22 mouse cellular contexts compared by ENCODE assay signal in genomic region chr11:86923654-86924053, GRCm38 (mm10).
A peak's percentile ranks its signal among the peaks of the same experiment; 100 is the strongest.
DNase-seq lines count a peak whose midpoint lies in the region; ATAC-seq and TF ChIP-seq lines count a peak whose summit lies in the region.
"Had no signal": no experiment of that assay in that cellular context is flagged by ENCODE, and none has a peak within 500 bp of the region (broad histone marks: within the 10 kb centered on the region; RNA-seq: fewer than 3 reads in every experiment).

No protein-coding gene starts in this region.

- peak; percentile 35 for DNase-seq in kidney, adult 9 months
- DNase-seq in kidney, postnatal 10 days: no peak
- DNase-seq in liver: no peak
- DNase-seq: adrenal gland, adult 2 months; adrenal gland, postnatal 14 days; cerebellum, adult 11 months; cerebellum, adult 2 months; cerebellum, adult 9-11 months; cerebellum, postnatal 25 days; forebrain, postnatal 0 days; gastrocnemius, postnatal 14 days; heart, adult 11 months had no signal

- no peak overlapping the region for H3K9ac ChIP-seq in intestine, embryonic 16.5 days (ENCODE audit: low read depth, low read length)
- H3K9ac ChIP-seq in hindbrain, embryonic 16.5 days (ENCODE audit: low read depth, low read length): no peak overlapping the region
- H3K9ac ChIP-seq: embryonic facial prominence, embryonic 12.5 days; embryonic facial prominence, embryonic 15.5 days; forebrain, postnatal 0 days; hindbrain, embryonic 12.5 days; hindbrain, embryonic 15.5 days had no signal

- H3K9me3 ChIP-seq in intestine, embryonic 16.5 days (ENCODE audit: control insufficient read depth, low read length): no peaks in the 10 kb centered on the region
- H3K9me3 ChIP-seq in hindbrain, embryonic 16.5 days (ENCODE audit: control insufficient read depth, low read length): no peaks in the 10 kb centered on the region
- H3K9me3 ChIP-seq: embryonic facial prominence, embryonic 12.5 days; embryonic facial prominence, embryonic 15.5 days; hindbrain, embryonic 12.5 days; hindbrain, embryonic 15.5 days had no signal

- H3K27me3 ChIP-seq in intestine, embryonic 16.5 days (replicated peaks; ENCODE audit: control insufficient read depth, insufficient read depth, low read length): no peaks in the 10 kb centered on the region
- H3K27me3 ChIP-seq in small intestine, adult 2 months (ENCODE audit: control insufficient read depth, insufficient read depth, low read length): no peaks in the 10 kb centered on the region
- no peaks in the 10 kb centered on the region for H3K27me3 ChIP-seq in hindbrain, embryonic 16.5 days (replicated peaks; ENCODE audit: control insufficient read depth, insufficient read depth, low read length)
- H3K27me3 ChIP-seq: embryonic facial prominence, embryonic 12.5 days; embryonic facial prominence, embryonic 15.5 days; hindbrain, embryonic 12.5 days; hindbrain, embryonic 15.5 days had no signal

- peak; percentile 61 for ATAC-seq in intestine, embryonic 16.5 days
- no peak for ATAC-seq in hindbrain, embryonic 16.5 days
- ATAC-seq: CD4-positive, CD25-positive, alpha-beta regulatory T cell, adult 4 months; forebrain, embryonic 14.5 days; forebrain, postnatal 0 days had no signal

- no peaks in the 10 kb centered on the region for H3K36me3 ChIP-seq in intestine, embryonic 16.5 days (ENCODE audit: control insufficient read depth, insufficient read depth, low read length)
- no peaks in the 10 kb centered on the region for H3K36me3 ChIP-seq in small intestine, adult 2 months (ENCODE audit: control insufficient read depth, insufficient read depth, low read length)
- H3K36me3 ChIP-seq in hindbrain, embryonic 16.5 days (ENCODE audit: control insufficient read depth, insufficient read depth, low read length): no peaks in the 10 kb centered on the region
- H3K36me3 ChIP-seq: embryonic facial prominence, embryonic 12.5 days; embryonic facial prominence, embryonic 15.5 days; hindbrain, embryonic 12.5 days; hindbrain, embryonic 15.5 days had no signal

- no peak for TF ChIP-seq POLR2A in small intestine, adult 2 months (IDR thresholded peaks at IDR 0.05; ENCODE audit: low read depth, low read length)

- H3K4me1 ChIP-seq in intestine, embryonic 16.5 days (ENCODE audit: control insufficient read depth, insufficient read depth, low read length): peaks cover 23% of the 10 kb centered on the region
- peaks cover 41% of the 10 kb centered on the region for H3K4me1 ChIP-seq in small intestine, adult 2 months (ENCODE audit: control insufficient read depth, insufficient read depth, insufficient read length, low read length)
- H3K4me1 ChIP-seq in hindbrain, embryonic 16.5 days (ENCODE audit: control insufficient read depth, insufficient read depth, low read depth, low read length): peaks cover 7% of the 10 kb centered on the region; the same call in 1 of the 2 replicates

- WGBS in intestine, embryonic 16.5 days: 46% methylated on average over 2 of the region's 2 CpGs
- 35% methylated on average over 2 of the region's 2 CpGs for WGBS in small intestine, adult 2 months
- WGBS in hindbrain, embryonic 16.5 days: 50% methylated on average over 2 of the region's 2 CpGs

- no peak for TF ChIP-seq CTCF in small intestine, adult 2 months (IDR thresholded peaks at IDR 0.05; ENCODE audit: extremely low read depth, insufficient read length, insufficient replicate concordance, low read depth, low read length)

- no peak overlapping the region for H3K4me3 ChIP-seq in intestine, embryonic 16.5 days (ENCODE audit: low read length)
- no peak overlapping the region for H3K4me3 ChIP-seq in small intestine, adult 2 months (ENCODE audit: low read depth, low read length)
- no peak overlapping the region for H3K4me3 ChIP-seq in hindbrain, embryonic 16.5 days (ENCODE audit: low read length)
- H3K4me3 ChIP-seq: embryonic facial prominence, embryonic 12.5 days; embryonic facial prominence, embryonic 15.5 days; hindbrain, embryonic 12.5 days; hindbrain, embryonic 15.5 days had no signal

- no peak overlapping the region for H3K4me2 ChIP-seq in intestine, embryonic 16.5 days (ENCODE audit: low read depth, low read length)
- no peak overlapping the region for H3K4me2 ChIP-seq in hindbrain, embryonic 16.5 days (ENCODE audit: low read length)
- H3K4me2 ChIP-seq: embryonic facial prominence, embryonic 12.5 days; embryonic facial prominence, embryonic 15.5 days; heart, embryonic 11.5 days; hindbrain, embryonic 12.5 days; hindbrain, embryonic 15.5 days had no signal

- 0 out of 2 replicates have a peak overlapping the region, but pooled peaks have one; percentile 33 for H3K27ac ChIP-seq in intestine, embryonic 16.5 days (ENCODE audit: low read length)
- H3K27ac ChIP-seq in small intestine, adult 2 months (ENCODE audit: insufficient read depth, low read depth, low read length): peak overlapping the region; percentile 48; the same call in 1 of the 2 replicates
- H3K27ac ChIP-seq in hindbrain, embryonic 16.5 days (ENCODE audit: low read depth, low read length): no peak overlapping the region
- H3K27ac ChIP-seq: embryonic facial prominence, embryonic 12.5 days; embryonic facial prominence, embryonic 15.5 days; hindbrain, embryonic 12.5 days; hindbrain, embryonic 15.5 days had no signal
